Mouse (Mus musculus) midbrain, embryonic 13.5 days (tissue): ENCODE measurements around the gene Jade3. TPM values are rescaled to one million over a fixed set of nuclear protein-coding genes. Genes with fewer than 3 reads are reported as not detected.
A peak's percentile ranks its signal among the peaks of the same experiment; 100 is the strongest.

ENCODE experiments used
- ATAC-seq: fragments of 200-750 bp; cut with Nextera tagmentation; 2 replicates; pipeline ENCODE4 v1.8.0; 2017; ENCODE audit warnings: mild to moderate bottlenecking, moderate TSS enrichment, moderate library complexity
- H3K27ac ChIP-seq: fragments of 300-500 bp; sonication (generic); 2 replicates; pipeline ENCODE4 v1.5.1; 2015; ENCODE audit warnings: inconsistent platforms, mild to moderate bottlenecking, moderate library complexity
- H3K27me3 ChIP-seq: fragments of 300-500 bp; sonication (generic); 2 replicates; pipeline ENCODE4 v1.6.1; 2015; ENCODE audit warnings: mild to moderate bottlenecking, inconsistent platforms
- H3K36me3 ChIP-seq: fragments of 300-500 bp; sonication (generic); 2 replicates; pipeline ENCODE4 v1.6.1; 2015; ENCODE audit warnings: mild to moderate bottlenecking, inconsistent platforms
- H3K4me1 ChIP-seq: fragments of 300-500 bp; sonication (generic); replicated peaks from 2 replicates; pipeline ENCODE4 v1.6.1; 2015; ENCODE audit warnings: inconsistent platforms
- H3K4me2 ChIP-seq: fragments of 300-500 bp; sonication (generic); replicated peaks from 2 replicates; pipeline ENCODE4 v1.6.1; 2015; ENCODE audit warnings: moderate library complexity, mild to moderate bottlenecking, inconsistent platforms
- H3K4me3 ChIP-seq: fragments of 300-500 bp; sonication (generic); replicated peaks from 2 replicates; pipeline ENCODE4 v1.5.1; 2015; ENCODE audit warnings: mild to moderate bottlenecking, inconsistent platforms
- H3K9ac ChIP-seq: fragments of 300-500 bp; sonication (generic); replicated peaks from 2 replicates; pipeline ENCODE4 v1.6.1; 2015; ENCODE audit warnings: mild to moderate bottlenecking, inconsistent platforms
- H3K9me3 ChIP-seq: fragments of 300-500 bp; sonication (generic); 2 replicates; pipeline ENCODE4 v1.6.1; 2016; ENCODE audit warnings: mild to moderate bottlenecking, inconsistent platforms
- WGBS: fragments of 180-500 bp; shearing (Covaris S2); methylation state at CpG from one replicate; pipeline ENCODE4 v1.1.7; 2015; 5-methylcytosine and 5-hydroxymethylcytosine counted together
- polyA plus RNA-seq: library from polyadenylated mRNA; unstranded; fragments of >200 nt; fragmentation: Nextera tagmentation; extraction: Ambion mirVana; gene quantifications from 2 replicates; pipeline ENCODE4 v1.2.1, GENCODE M21; 2015

Gene Jade3
- polyA plus RNA-seq, 1 experiment from 2014 or later, result 6.5 TPM

- no peak for ATAC-seq
- H3K36me3 ChIP-seq, result no peaks in the 10 kb centered on the region
- no peaks in the 10 kb centered on the region for H3K9me3 ChIP-seq
- H3K27me3 ChIP-seq, result no peaks in the 10 kb centered on the region
- H3K4me1 ChIP-seq, result no peaks in the 10 kb centered on the region
- WGBS, result 69% methylated on average over 3 of the region's 3 CpGs
- H3K9ac ChIP-seq, result no peak within 1 kb of the TSS
- H3K4me3 ChIP-seq, result peak within 1 kb of the TSS; percentile 41; the same call in 1 of the 2 replicates
- H3K27ac ChIP-seq, result no peak within 1 kb of the TSS
- peak within 1 kb of the TSS; percentile 60 for H3K4me2 ChIP-seq
Observed at GRCm38 (mm10) chrX:20549532-20549931, 124.0 kb downstream of the Jade3 start, which contains the start of gene Rgn. TSS of gene Rgn (plus strand) at chrX:20549787.

- Histone ChIP-seq H3K9ac (no peak overlapping the region), H3K4me2 (no peak overlapping the region), H3K27me3 (no peaks in the 10 kb centered on the region), H3K9me3 (no peaks in the 10 kb centered on the region), H3K36me3 (no peaks in the 10 kb centered on the region), H3K4me3 (no peak overlapping the region), H3K27ac (no peak overlapping the region), H3K4me1 (no peaks in the 10 kb centered on the region)
- 79% methylated on average over 2 of the region's 2 CpGs for WGBS
- no peak for ATAC-seq
Observed at GRCm38 (mm10) chrX:20552199-20552598, 126.7 kb downstream of the Jade3 start.

GRCm38 (mm10) chrX:20561846-20562245, 136.4 kb downstream of the Jade3 start:
- no peak overlapping the region for H3K27ac ChIP-seq
- no peaks in the 10 kb centered on the region for H3K9me3 ChIP-seq
- H3K27me3 ChIP-seq, result no peaks in the 10 kb centered on the region
- ATAC-seq, result no peak
- H3K4me1 ChIP-seq, result no peaks in the 10 kb centered on the region
- no peak overlapping the region for H3K4me2 ChIP-seq
- no peak overlapping the region for H3K9ac ChIP-seq
- 39% methylated on average over 1 of the region's 1 CpGs for WGBS
- H3K36me3 ChIP-seq, result no peaks in the 10 kb centered on the region
- no peak overlapping the region for H3K4me3 ChIP-seq

- Histone ChIP-seq H3K4me1 (no peaks in the 10 kb centered on the region), H3K27me3 (no peaks in the 10 kb centered on the region), H3K36me3 (no peaks in the 10 kb centered on the region), H3K4me2 (no peak overlapping the region), H3K9ac (no peak overlapping the region), H3K27ac (no peak overlapping the region), H3K4me3 (no peak overlapping the region), H3K9me3 (no peaks in the 10 kb centered on the region)
- 71% methylated on average over 4 of the region's 4 CpGs for WGBS
- no peak for ATAC-seq
Observed at GRCm38 (mm10) chrX:20563941-20564340, 138.5 kb downstream of the Jade3 start.

Other genes with a start within 250 kb of the Jade3 start
- 4.2 and 5.0 TPM in 2 replicates for gene Slc9a7, start 133.9 kb upstream of the Jade3 start, polyA plus RNA-seq
- 17.7 and 18.1 TPM in 2 replicates for gene Rp2, start 61.2 kb upstream of the Jade3 start, polyA plus RNA-seq
- 0.12 and 0.32 TPM in 2 replicates for gene Rgn, start 124.1 kb downstream of the Jade3 start, polyA plus RNA-seq
- 72.6 and 81.7 TPM in 2 replicates for gene Rbm10, start 191.8 kb downstream of the Jade3 start, polyA plus RNA-seq
- 210 and 223 TPM in 2 replicates for gene Ndufb11, start 191.9 kb downstream of the Jade3 start, polyA plus RNA-seq
- 418 and 425 TPM in 2 replicates for gene Uba1, start 232.6 kb downstream of the Jade3 start, polyA plus RNA-seq